In the genomic region with DNA sequence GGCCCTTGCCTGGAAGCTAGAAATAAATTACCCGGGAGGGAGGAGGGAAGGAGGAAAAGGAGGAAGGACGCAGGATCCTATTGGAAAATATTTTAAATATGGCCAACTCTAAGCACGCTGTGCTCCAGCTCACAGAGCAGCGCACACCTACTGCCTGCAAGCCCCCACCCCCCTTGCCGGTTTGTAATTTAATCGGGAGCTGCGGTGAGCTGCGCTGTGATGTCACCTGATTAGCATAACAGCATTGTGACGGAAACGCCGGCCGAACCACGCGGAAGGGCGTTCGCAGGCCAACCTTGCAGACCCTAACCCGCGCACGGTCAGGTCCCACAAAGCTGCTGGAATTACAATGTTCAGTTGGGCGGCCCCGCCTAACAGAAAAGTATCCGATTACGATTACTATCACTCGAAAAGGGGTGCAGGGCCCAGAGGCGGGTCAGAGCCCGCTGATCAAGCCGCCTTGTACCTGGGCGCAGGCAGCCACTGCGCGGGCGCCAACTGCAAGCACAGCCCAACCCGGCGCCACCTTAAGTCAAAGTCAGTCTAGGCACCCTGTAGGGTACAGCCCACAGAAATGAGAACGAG, we compare ENCODE assay signal across 8 mouse cellular contexts.
DNase-seq lines count a peak whose midpoint lies in the region; ATAC-seq and TF ChIP-seq lines count a peak whose summit lies in the region.

No protein-coding gene starts in this region.

- no peaks in the 10 kb centered on the region for H3K27me3 ChIP-seq in forebrain, embryonic 11.5 days (ENCODE audit: control insufficient read depth, insufficient read depth, low read length)
- no peaks in the 10 kb centered on the region for H3K27me3 ChIP-seq in limb, embryonic 10.5 days (ENCODE audit: low read depth, poor library complexity, severe bottlenecking)
- no peaks in the 10 kb centered on the region for H3K27me3 ChIP-seq in midbrain, embryonic 10.5 days (ENCODE audit: low read depth, poor library complexity, severe bottlenecking)
- H3K27me3 ChIP-seq in small intestine, adult 2 months (ENCODE audit: control insufficient read depth, insufficient read depth, low read length), result no peaks in the 10 kb centered on the region

- peak; percentile 93 for ATAC-seq in forebrain, embryonic 11.5 days (replicated peaks; ENCODE audit: low FRiP score)

- peak overlapping the region; percentile 65 for H3K9ac ChIP-seq in forebrain, embryonic 11.5 days (ENCODE audit: low read length)

- no peaks in the 10 kb centered on the region for H3K36me3 ChIP-seq in forebrain, embryonic 11.5 days (ENCODE audit: control insufficient read depth, insufficient read depth, low read length)
- no peaks in the 10 kb centered on the region for H3K36me3 ChIP-seq in limb, embryonic 10.5 days
- H3K36me3 ChIP-seq in midbrain, embryonic 10.5 days, result peaks cover 3% of the 10 kb centered on the region; the same call in 1 of the 2 replicates
- H3K36me3 ChIP-seq in small intestine, adult 2 months (ENCODE audit: control insufficient read depth, insufficient read depth, low read length), result no peaks in the 10 kb centered on the region

- peak; percentile 98 for DNase-seq in ES-CJ7 (ENCODE audit: low read depth, low spot score)
- peak; percentile 87 for DNase-seq in forebrain, embryonic 11.5 days (ENCODE audit: low spot score)
- DNase-seq in heart, postnatal 4 days, result peak; percentile 60
- DNase-seq in limb, embryonic 10.5 days (ENCODE audit: low spot score), result peak; percentile 89
- peak; percentile 83 for DNase-seq in midbrain, embryonic 10.5 days (ENCODE audit: low spot score)
- DNase-seq in layer of hippocampus, adult 11-12 months (ENCODE audit: low spot score), result no peak

- H3K4me2 ChIP-seq in forebrain, embryonic 11.5 days (ENCODE audit: low read depth, low read length, severe bottlenecking), result peak overlapping the region; percentile 91

- no peak for TF ChIP-seq CTCF in small intestine, adult 2 months (IDR thresholded peaks at IDR 0.05; ENCODE audit: extremely low read depth, insufficient read length, insufficient replicate concordance, low read depth, low read length)

- peak overlapping the region; percentile 39 for H3K4me3 ChIP-seq in brown adipose tissue, adult 24 weeks (ENCODE audit: insufficient read depth, low read depth, low read length)
- H3K4me3 ChIP-seq in forebrain, embryonic 11.5 days (ENCODE audit: low read depth, low read length), result peak overlapping the region; percentile 51
- peak overlapping the region; percentile 67 for H3K4me3 ChIP-seq in limb, embryonic 10.5 days
- peak overlapping the region; percentile 62 for H3K4me3 ChIP-seq in midbrain, embryonic 10.5 days
- H3K4me3 ChIP-seq in small intestine, adult 2 months (ENCODE audit: low read depth, low read length), result peak overlapping the region; percentile 72

- H3K4me1 ChIP-seq in brown adipose tissue, adult 24 weeks (ENCODE audit: control insufficient read depth, insufficient read depth, insufficient read length, low read length), result peaks cover 36% of the 10 kb centered on the region
- H3K4me1 ChIP-seq in forebrain, embryonic 11.5 days (replicated peaks; ENCODE audit: control insufficient read depth, insufficient read depth, low read length), result no peaks in the 10 kb centered on the region; the same call in 1 of the 2 replicates
- H3K4me1 ChIP-seq in limb, embryonic 10.5 days, result peaks cover 33% of the 10 kb centered on the region
- H3K4me1 ChIP-seq in midbrain, embryonic 10.5 days, result peaks cover 31% of the 10 kb centered on the region
- peaks cover 18% of the 10 kb centered on the region for H3K4me1 ChIP-seq in small intestine, adult 2 months (ENCODE audit: control insufficient read depth, insufficient read depth, insufficient read length, low read length)

- H3K9me3 ChIP-seq in forebrain, embryonic 11.5 days (ENCODE audit: control insufficient read depth, low read length), result no peaks in the 10 kb centered on the region
- no peaks in the 10 kb centered on the region for H3K9me3 ChIP-seq in limb, embryonic 10.5 days (replicated peaks)
- H3K9me3 ChIP-seq in midbrain, embryonic 10.5 days (replicated peaks), result no peaks in the 10 kb centered on the region

- H3K27ac ChIP-seq in brown adipose tissue, adult 24 weeks (replicated peaks; ENCODE audit: low read depth, low read length), result peak overlapping the region; percentile 52
- H3K27ac ChIP-seq in forebrain, embryonic 11.5 days (ENCODE audit: low read depth, low read length), result 0 out of 2 replicates have a peak overlapping the region, but pooled peaks have one; percentile 37
- peak overlapping the region; percentile 90 for H3K27ac ChIP-seq in limb, embryonic 10.5 days
- peak overlapping the region; percentile 88 for H3K27ac ChIP-seq in midbrain, embryonic 10.5 days (replicated peaks)
- peak overlapping the region; percentile 95 for H3K27ac ChIP-seq in small intestine, adult 2 months (ENCODE audit: insufficient read depth, low read depth, low read length)

- under 1% methylated on average over 34 of the region's 34 CpGs for WGBS in forebrain, embryonic 11.5 days
- WGBS in limb, embryonic 10.5 days, result under 1% methylated on average over 34 of the region's 34 CpGs
- WGBS in midbrain, embryonic 10.5 days, result under 1% methylated on average over 34 of the region's 34 CpGs
- 3% methylated on average over 34 of the region's 34 CpGs for WGBS in small intestine, adult 2 months

- peak; percentile 16; the same call in 1 of the 2 replicates for TF ChIP-seq POLR2A in small intestine, adult 2 months (IDR thresholded peaks at IDR 0.05; ENCODE audit: low read depth, low read length)

Comparison
In these comparisons a context has a peak if more than half of its experiments do, and no peak if none do; other contexts are left out.
1. H3K27ac ChIP-seq: peak in every context shown above with its lines; median percentile 95 in small intestine, adult 2 months; 90 in limb, embryonic 10.5 days; 88 in midbrain, embryonic 10.5 days; 52 in brown adipose tissue, adult 24 weeks; 37 in forebrain, embryonic 11.5 days.